Mouse (Mus musculus) small intestine, adult 2 months (tissue): ENCODE data around the gene Rcbtb2.

Source experiments
- CTCF ChIP-seq: fragments of 200-500 bp; IDR thresholded peaks from 2 replicates; pipeline ENCODE4 v1.5.1; 2012; ENCODE audit warnings: low read depth, mild to moderate bottlenecking, control low read depth, inconsistent platforms, low read length, moderate library complexity, mixed read lengths; ENCODE audit not compliant: insufficient replicate concordance, insufficient read length; ENCODE audit errors: extremely low read depth
- POLR2A ChIP-seq: fragments of 200-500 bp; IDR thresholded peaks from 2 replicates; pipeline ENCODE4 v1.6.1; 2012; ENCODE audit warnings: low read depth, mild to moderate bottlenecking, control low read depth, inconsistent platforms, low read length, moderate library complexity

DNA sequence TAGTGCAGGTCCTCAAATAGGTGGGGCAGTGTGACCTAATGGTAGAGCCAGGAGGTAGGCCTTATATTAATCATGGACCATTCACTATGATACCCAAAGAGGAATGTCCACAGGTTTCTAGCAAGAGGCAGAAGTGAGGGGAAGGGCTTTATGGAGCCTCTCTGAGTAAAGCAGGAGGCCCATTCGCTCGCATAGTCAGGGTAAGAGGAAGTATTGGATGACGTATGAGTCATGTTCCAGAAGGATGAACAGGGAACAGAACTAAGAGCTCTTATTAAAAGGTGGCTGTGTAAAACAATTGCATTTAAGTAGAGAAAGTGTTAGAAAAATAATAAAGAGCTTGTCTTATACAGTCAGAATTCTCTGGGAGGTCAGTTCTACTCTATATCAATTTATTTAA, 57.8 kb downstream of the Rcbtb2 start:
- TF ChIP-seq CTCF (no peak), POLR2A (no peak)
